Mouse (Mus musculus): ENCODE results near the gene Gm20806.
"Not testable (repeated sequence)": the region's sequence is repeated elsewhere in the genome, so short reads cannot be mapped to it uniquely, and the experiment has no call there.

Gene Gm20806

DNA sequence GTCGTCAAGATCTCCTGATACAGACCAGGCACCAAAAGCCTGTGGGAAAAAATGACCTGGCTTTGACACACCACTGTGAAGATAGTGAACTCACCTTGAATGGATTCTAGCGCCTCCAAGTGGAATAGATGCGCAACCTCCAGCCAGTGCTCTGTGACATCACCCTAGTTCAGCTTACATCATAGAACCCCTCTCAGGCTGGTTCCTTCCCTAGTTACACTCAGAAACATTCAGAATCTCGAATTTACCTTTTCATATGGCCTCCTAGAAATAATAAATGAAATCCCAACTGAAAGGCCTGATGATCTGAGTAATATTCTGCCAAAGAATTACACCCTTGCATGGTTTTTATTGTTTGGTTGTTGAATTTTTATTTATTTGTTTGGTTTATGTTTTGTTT, at the start of gene Gm20806:
Gm20806 (minus strand) TSS at position 101 of the 400 bp plus-strand sequence.
- DNase-seq (ENCODE audit: low read depth) = not testable (repeated sequence)

Measured in c-Kit-positive CD71-positive TER-119-negative erythroid progenitor cells, embryonic 14.5 days (primary cell).